Mouse (Mus musculus) limb, embryonic 14.5 days (tissue): ENCODE data around the gene Rab11fip4. TPM values are rescaled to one million over a fixed set of nuclear protein-coding genes. Genes with fewer than 3 reads are reported as not detected.

Source experiments
- ATAC-seq: fragments of 200-750 bp; cut with Nextera tagmentation; 2 replicates; pipeline ENCODE4 v1.8.0; 2017; ENCODE audit warnings: low read depth, moderate number of reproducible peaks, moderate TSS enrichment; ENCODE audit not compliant: low FRiP score
- DNase-seq: peaks from one replicate; pipeline ENCODE4 v3.0.0-alpha.2; 2015; ENCODE audit warnings: low spot score
- H3K27ac ChIP-seq: fragments of 300-500 bp; sonication (generic); replicated peaks from 2 replicates; pipeline ENCODE4 v1.5.1; 2014; ENCODE audit warnings: low read depth, mild to moderate bottlenecking, low read length, moderate library complexity, mixed read lengths
- H3K27me3 ChIP-seq: fragments of 300-500 bp; sonication (generic); 2 replicates; pipeline ENCODE4 v1.6.1; 2014; ENCODE audit warnings: low read length, mixed read lengths; ENCODE audit not compliant: control insufficient read depth, insufficient read depth
- H3K36me3 ChIP-seq: fragments of 300-500 bp; sonication (generic); 2 replicates; pipeline ENCODE4 v1.6.1; 2014; ENCODE audit warnings: mild to moderate bottlenecking, low read length, moderate library complexity, mixed read lengths; ENCODE audit not compliant: control insufficient read depth, insufficient read depth
- H3K4me1 ChIP-seq: fragments of 300-500 bp; sonication (generic); 2 replicates; pipeline ENCODE4 v1.6.1; 2014; ENCODE audit warnings: antibody characterized with exemption, low read length, mixed read lengths; ENCODE audit not compliant: control insufficient read depth, insufficient read depth
- H3K4me2 ChIP-seq: fragments of 300-500 bp; sonication (generic); replicated peaks from 2 replicates; pipeline ENCODE4 v1.6.1; 2014; ENCODE audit warnings: low read depth, mild to moderate bottlenecking, low read length, moderate library complexity; ENCODE audit not compliant: severe bottlenecking
- H3K4me3 ChIP-seq: fragments of 300-500 bp; sonication (generic); replicated peaks from 2 replicates; pipeline ENCODE4 v1.5.1; 2014; ENCODE audit warnings: low read length
- H3K9ac ChIP-seq: fragments of 300-500 bp; sonication (generic); 2 replicates; pipeline ENCODE4 v1.6.1; 2014; ENCODE audit warnings: mild to moderate bottlenecking, low read depth, low read length, moderate library complexity; ENCODE audit not compliant: severe bottlenecking
- H3K9me3 ChIP-seq: fragments of 300-500 bp; sonication (generic); 2 replicates; pipeline ENCODE4 v1.6.1; 2016; ENCODE audit warnings: low read length; ENCODE audit not compliant: control insufficient read depth
- POLR2A ChIP-seq: fragments of 200-500 bp; IDR thresholded peaks from 2 replicates; pipeline ENCODE4 v1.8.0; 2012; ENCODE audit warnings: inconsistent platforms, mild to moderate bottlenecking, moderate library complexity, borderline replicate concordance; ENCODE audit not compliant: insufficient read depth, insufficient read length; ENCODE audit errors: extremely low read depth
- WGBS: fragments of 180-500 bp; shearing (Covaris S2); extraction: QIAGEN DNeasy Blood & Tissue Kit; methylation state at CpG from one replicate; pipeline ENCODE4 v1.1.7; 2014; 5-methylcytosine and 5-hydroxymethylcytosine counted together
- polyA plus RNA-seq, 2 experiments: library from polyadenylated mRNA; depleted of rRNA in 1 of 2; stranded (reverse) in 1 of 2; unstranded in 1 of 2; fragments of >200 nt; fragmentation: Nextera tagmentation in 1 of 2; extraction: Ambion mirVana in 1 of 2; gene quantifications; 2 replicates each; pipeline versions ENCODE4 v1.2.1 to v1.2.3; 2012 to 2014

The Rab11fip4 gene
- polyA plus RNA-seq, 2 experiments = 7.4 to 16.4 TPM

DNA sequence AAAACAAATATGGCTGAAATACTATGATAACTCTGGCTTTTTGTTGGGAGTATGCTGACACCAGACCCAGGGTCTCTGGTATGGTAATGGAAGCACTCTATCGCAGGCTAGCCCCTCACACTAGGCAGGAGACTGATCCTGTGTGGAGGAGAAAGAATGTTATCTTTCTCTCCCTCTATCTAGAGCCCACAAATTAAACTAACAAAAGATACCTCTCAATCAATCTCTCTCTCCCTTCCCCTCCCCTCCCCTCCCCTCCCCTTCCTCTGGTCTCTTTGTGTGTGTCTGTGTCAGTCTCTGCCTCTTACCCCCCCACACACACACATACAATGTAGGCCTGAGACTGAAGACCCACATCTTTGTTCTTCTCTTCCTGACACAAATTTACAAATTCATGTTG is 45.5 kb downstream of the Rab11fip4 start:
- no peak overlapping the region for H3K27ac ChIP-seq
- H3K4me1 ChIP-seq = no peaks in the 10 kb centered on the region
- no peaks in the 10 kb centered on the region for H3K27me3 ChIP-seq
- TF ChIP-seq POLR2A = no peak
- H3K9ac ChIP-seq = no peak overlapping the region
- DNase-seq (no peak), ATAC-seq (no peak)
- no peaks in the 10 kb centered on the region for H3K9me3 ChIP-seq
- no peak overlapping the region for H3K4me2 ChIP-seq
- H3K36me3 ChIP-seq = no peaks in the 10 kb centered on the region
- H3K4me3 ChIP-seq = no peak overlapping the region
- WGBS = 80% methylated on average over 1 of the region's 1 CpGs

DNA sequence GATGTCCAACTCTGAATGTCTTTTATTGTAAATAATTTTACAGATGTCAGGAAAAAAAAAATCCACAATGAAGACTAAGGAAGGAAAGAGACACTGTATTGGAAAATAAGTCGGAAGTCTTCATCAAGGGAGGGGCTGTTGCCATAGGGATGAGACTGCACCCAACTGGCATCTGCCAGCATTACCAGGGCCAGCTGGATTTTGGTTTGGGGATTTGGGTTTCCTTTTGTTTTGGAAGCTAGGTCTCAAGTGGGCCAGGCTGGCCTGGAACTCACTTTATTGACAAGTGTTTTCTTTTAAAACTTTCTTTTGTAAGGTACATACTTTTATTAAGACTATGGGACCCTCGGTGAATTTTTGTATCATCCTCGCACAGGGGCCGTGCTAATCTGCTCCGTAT is 47.7 kb downstream of the Rab11fip4 start:
- Histone ChIP-seq H3K9ac (no peak overlapping the region), H3K27me3 (no peaks in the 10 kb centered on the region), H3K4me3 (no peak overlapping the region), H3K4me1 (peaks cover 5% of the 10 kb centered on the region), H3K4me2 (no peak overlapping the region), H3K27ac (no peak overlapping the region), H3K36me3 (no peaks in the 10 kb centered on the region), H3K9me3 (no peaks in the 10 kb centered on the region)
- no peak for TF ChIP-seq POLR2A
- DNase-seq (no peak), ATAC-seq (no peak)
- 86% methylated on average over 5 of the region's 5 CpGs for WGBS

DNA sequence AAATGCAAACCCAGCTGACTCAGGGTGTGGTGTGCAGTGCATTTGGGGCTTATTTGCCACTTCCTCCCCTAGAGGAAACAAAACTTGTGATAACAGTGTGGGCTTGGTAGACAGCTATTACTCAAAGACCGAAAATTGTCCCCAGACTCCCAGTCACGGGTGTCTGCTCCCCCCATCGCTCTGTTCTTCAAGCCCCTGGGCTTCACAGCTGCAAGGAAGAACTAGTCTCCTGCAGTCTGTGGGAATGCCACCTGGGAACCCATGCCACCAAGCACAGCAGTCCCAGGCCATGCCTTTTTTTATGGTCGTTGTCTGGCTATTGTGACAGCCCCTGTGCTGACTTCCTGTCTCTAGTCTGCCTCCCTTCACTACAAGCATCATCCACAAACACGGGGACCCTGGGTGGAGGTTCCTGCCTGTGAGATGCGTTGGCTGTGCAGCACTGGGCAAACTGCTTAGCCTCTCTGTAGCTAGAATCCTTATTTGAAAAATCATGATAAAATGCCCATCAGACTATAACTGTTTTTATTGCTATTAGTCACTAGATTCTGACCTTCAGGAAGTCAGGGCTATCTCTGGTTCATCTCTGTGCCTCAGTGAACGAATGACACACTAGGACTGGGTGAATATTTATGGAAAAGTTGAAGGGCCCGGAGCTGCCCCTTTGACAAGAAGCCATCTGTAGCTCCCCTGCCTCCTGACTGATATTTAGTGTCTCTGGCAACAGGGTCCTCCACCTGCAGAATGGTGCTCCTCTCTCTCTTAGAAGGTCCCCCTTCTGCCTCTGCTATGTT is 50.1 kb downstream of the Rab11fip4 start:
- DNase-seq = no peak
- H3K27ac ChIP-seq = no peak overlapping the region
- no peak for ATAC-seq
- H3K4me3 ChIP-seq = no peak overlapping the region
- 43% methylated on average over 8 of the region's 8 CpGs for WGBS
- H3K4me2 ChIP-seq = no peak overlapping the region
- H3K9ac ChIP-seq = no peak overlapping the region
- peaks cover 28% of the 10 kb centered on the region for H3K4me1 ChIP-seq
- H3K36me3 ChIP-seq = no peaks in the 10 kb centered on the region
- no peaks in the 10 kb centered on the region for H3K9me3 ChIP-seq
- no peak for TF ChIP-seq POLR2A
- H3K27me3 ChIP-seq = no peaks in the 10 kb centered on the region

DNA sequence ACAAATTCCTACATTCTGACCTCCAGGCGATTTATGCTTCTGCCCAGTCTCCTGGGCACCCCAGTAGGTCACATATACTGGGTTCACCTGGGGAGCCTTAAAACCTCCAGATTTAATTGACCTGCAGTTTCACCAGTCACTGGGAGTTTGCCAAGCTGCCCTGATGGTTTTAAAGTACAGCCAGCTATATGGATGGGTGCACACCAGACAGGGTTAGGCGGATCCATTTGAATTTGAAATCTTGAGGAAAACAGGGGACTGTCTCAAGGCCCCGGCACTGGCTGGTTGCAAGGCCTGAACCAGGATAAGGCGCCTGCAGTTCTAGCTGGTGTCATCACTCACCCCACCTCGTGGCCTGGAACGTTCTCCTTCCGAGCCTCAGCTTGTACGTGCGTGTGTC is 52.7 kb downstream of the Rab11fip4 start:
- WGBS = 61% methylated on average over 9 of the region's 9 CpGs
- no peak overlapping the region for H3K4me2 ChIP-seq
- no peaks in the 10 kb centered on the region for H3K27me3 ChIP-seq
- no peak for ATAC-seq
- no peaks in the 10 kb centered on the region for H3K9me3 ChIP-seq
- no peak for DNase-seq
- no peak overlapping the region for H3K4me3 ChIP-seq
- peaks cover 48% of the 10 kb centered on the region for H3K4me1 ChIP-seq
- H3K9ac ChIP-seq = no peak overlapping the region
- no peak for TF ChIP-seq POLR2A
- no peak overlapping the region; the same call in 1 of the 2 replicates for H3K27ac ChIP-seq
- H3K36me3 ChIP-seq = no peaks in the 10 kb centered on the region

DNA sequence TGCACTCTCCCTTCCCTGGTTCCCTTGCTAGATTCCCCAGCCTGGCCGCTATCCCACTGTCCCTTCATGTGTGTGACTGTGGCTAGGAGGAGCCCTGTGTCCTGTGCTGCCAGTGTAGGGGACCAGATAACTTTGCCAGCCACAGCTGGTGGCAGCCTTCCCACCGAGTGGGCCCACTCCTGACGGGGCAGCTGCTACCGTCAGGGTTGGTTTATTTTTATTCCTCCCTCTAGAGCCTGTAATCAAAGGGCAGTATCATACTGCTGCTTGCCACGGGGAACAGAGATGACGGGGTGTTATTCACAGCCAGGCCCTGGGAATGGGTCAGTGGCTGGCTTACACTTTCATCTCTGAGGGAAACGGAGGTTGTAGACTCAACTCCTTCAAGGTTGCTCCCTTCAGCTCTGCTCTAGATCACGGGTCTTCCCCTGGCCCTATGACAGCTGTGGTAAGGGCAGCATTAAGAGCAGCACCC is 53.7 kb downstream of the Rab11fip4 start:
- peaks cover 58% of the 10 kb centered on the region for H3K4me1 ChIP-seq
- ATAC-seq = no peak
- H3K36me3 ChIP-seq = no peaks in the 10 kb centered on the region
- peak overlapping the region; percentile 34; the same call in 1 of the 2 replicates for H3K9ac ChIP-seq
- no peak overlapping the region for H3K4me2 ChIP-seq
- H3K4me3 ChIP-seq = no peak overlapping the region
- no peak overlapping the region for H3K27ac ChIP-seq
- H3K27me3 ChIP-seq = no peaks in the 10 kb centered on the region
- DNase-seq = no peak
- 41% methylated on average over 8 of the region's 8 CpGs for WGBS
- TF ChIP-seq POLR2A = no peak
- no peaks in the 10 kb centered on the region for H3K9me3 ChIP-seq
